Mouse (Mus musculus): ENCODE data around the gene Gnaq. TPM values are rescaled to one million over a fixed set of nuclear protein-coding genes. Genes with fewer than 3 reads are reported as not detected.

Gene Gnaq
- polyA plus RNA-seq, 1 experiment from 2014 or later: 18.4 TPM

GRCm38 (mm10) chr19:16238512-16238911, 105.9 kb downstream of the Gnaq start:
- peak; percentile 33 for DNase-seq (ENCODE audit: low spot score)
- H3K36me3 ChIP-seq (ENCODE audit: control insufficient read depth, insufficient read depth, low read length): no peaks in the 10 kb centered on the region
- no peaks in the 10 kb centered on the region for H3K9me3 ChIP-seq (ENCODE audit: control insufficient read depth, low read length)
- no peak overlapping the region for H3K4me2 ChIP-seq (ENCODE audit: low read length)
- no peak for ATAC-seq (replicated peaks; ENCODE audit: low FRiP score, low TSS enrichment, low read depth)
- WGBS: 57% methylated on average over 2 of the region's 2 CpGs
- H3K27me3 ChIP-seq (replicated peaks; ENCODE audit: control insufficient read depth, insufficient read depth, low read length): no peaks in the 10 kb centered on the region
- H3K9ac ChIP-seq (ENCODE audit: low read length): no peak overlapping the region
- H3K4me3 ChIP-seq (ENCODE audit: low read depth, low read length): no peak overlapping the region
- H3K27ac ChIP-seq (ENCODE audit: low read depth): peak overlapping the region; percentile 23; the same call in 1 of the 2 replicates
- H3K4me1 ChIP-seq (replicated peaks; ENCODE audit: control insufficient read depth, insufficient read depth, low read length): peaks cover 56% of the 10 kb centered on the region

- ATAC-seq (replicated peaks; ENCODE audit: low FRiP score, low TSS enrichment, low read depth) (no peak), DNase-seq (ENCODE audit: low spot score) (peak; percentile 50)
- H3K4me3 ChIP-seq (ENCODE audit: low read depth, low read length): no peak overlapping the region
- no peaks in the 10 kb centered on the region for H3K9me3 ChIP-seq (ENCODE audit: control insufficient read depth, low read length)
- peak overlapping the region; percentile 14; the same call in 1 of the 2 replicates for H3K27ac ChIP-seq (ENCODE audit: low read depth)
- H3K27me3 ChIP-seq (replicated peaks; ENCODE audit: control insufficient read depth, insufficient read depth, low read length): no peaks in the 10 kb centered on the region
- H3K4me2 ChIP-seq (ENCODE audit: low read length): no peak overlapping the region
- peaks cover 51% of the 10 kb centered on the region for H3K4me1 ChIP-seq (replicated peaks; ENCODE audit: control insufficient read depth, insufficient read depth, low read length)
- no peak overlapping the region for H3K9ac ChIP-seq (ENCODE audit: low read length)
- no peaks in the 10 kb centered on the region for H3K36me3 ChIP-seq (ENCODE audit: control insufficient read depth, insufficient read depth, low read length)
- WGBS: 34% methylated on average over 3 of the region's 3 CpGs
These were observed 110.1 kb downstream of the Gnaq start for GRCm38 (mm10) chr19:16242708-16243107.

- DNase-seq (ENCODE audit: low spot score): peak; percentile 35
- Histone ChIP-seq H3K4me2 (ENCODE audit: low read length) (no peak overlapping the region), H3K4me1 (replicated peaks; ENCODE audit: control insufficient read depth, insufficient read depth, low read length) (peaks cover 15% of the 10 kb centered on the region), H3K27me3 (replicated peaks; ENCODE audit: control insufficient read depth, insufficient read depth, low read length) (no peaks in the 10 kb centered on the region), H3K9ac (ENCODE audit: low read length) (no peak overlapping the region), H3K9me3 (ENCODE audit: control insufficient read depth, low read length) (no peaks in the 10 kb centered on the region), H3K27ac (ENCODE audit: low read depth) (no peak overlapping the region), H3K36me3 (ENCODE audit: control insufficient read depth, insufficient read depth, low read length) (no peaks in the 10 kb centered on the region), H3K4me3 (ENCODE audit: low read depth, low read length) (no peak overlapping the region)
- 88% methylated on average over 2 of the region's 2 CpGs for WGBS
- ATAC-seq (replicated peaks; ENCODE audit: low FRiP score, low TSS enrichment, low read depth): no peak
These were observed 116.4 kb downstream of the Gnaq start for GRCm38 (mm10) chr19:16249025-16249424.

GRCm38 (mm10) chr19:16250921-16251320, 118.3 kb downstream of the Gnaq start:
- no peak for DNase-seq (ENCODE audit: low spot score)
- Histone ChIP-seq H3K4me1 (replicated peaks; ENCODE audit: control insufficient read depth, insufficient read depth, low read length) (peaks cover 14% of the 10 kb centered on the region), H3K4me3 (ENCODE audit: low read depth, low read length) (no peak overlapping the region), H3K4me2 (ENCODE audit: low read length) (no peak overlapping the region), H3K9me3 (ENCODE audit: control insufficient read depth, low read length) (no peaks in the 10 kb centered on the region), H3K27ac (ENCODE audit: low read depth) (peak overlapping the region; percentile 38; the same call in 1 of the 2 replicates), H3K27me3 (replicated peaks; ENCODE audit: control insufficient read depth, insufficient read depth, low read length) (no peaks in the 10 kb centered on the region), H3K36me3 (ENCODE audit: control insufficient read depth, insufficient read depth, low read length) (no peaks in the 10 kb centered on the region), H3K9ac (ENCODE audit: low read length) (no peak overlapping the region)
- no peak for ATAC-seq (replicated peaks; ENCODE audit: low FRiP score, low TSS enrichment, low read depth)
- 56% methylated on average over 3 of the region's 3 CpGs for WGBS

GRCm38 (mm10) chr19:16251819-16252218, 119.2 kb downstream of the Gnaq start:
- Histone ChIP-seq H3K9ac (ENCODE audit: low read length) (no peak overlapping the region), H3K9me3 (ENCODE audit: control insufficient read depth, low read length) (no peaks in the 10 kb centered on the region), H3K4me3 (ENCODE audit: low read depth, low read length) (no peak overlapping the region), H3K4me2 (ENCODE audit: low read length) (no peak overlapping the region), H3K4me1 (replicated peaks; ENCODE audit: control insufficient read depth, insufficient read depth, low read length) (peaks cover 16% of the 10 kb centered on the region), H3K36me3 (ENCODE audit: control insufficient read depth, insufficient read depth, low read length) (no peaks in the 10 kb centered on the region), H3K27me3 (replicated peaks; ENCODE audit: control insufficient read depth, insufficient read depth, low read length) (no peaks in the 10 kb centered on the region), H3K27ac (ENCODE audit: low read depth) (no peak overlapping the region)
- ATAC-seq (replicated peaks; ENCODE audit: low FRiP score, low TSS enrichment, low read depth): no peak
- DNase-seq (ENCODE audit: low spot score): peak; percentile 13
- WGBS: 56% methylated on average over 5 of the region's 5 CpGs

DNA sequence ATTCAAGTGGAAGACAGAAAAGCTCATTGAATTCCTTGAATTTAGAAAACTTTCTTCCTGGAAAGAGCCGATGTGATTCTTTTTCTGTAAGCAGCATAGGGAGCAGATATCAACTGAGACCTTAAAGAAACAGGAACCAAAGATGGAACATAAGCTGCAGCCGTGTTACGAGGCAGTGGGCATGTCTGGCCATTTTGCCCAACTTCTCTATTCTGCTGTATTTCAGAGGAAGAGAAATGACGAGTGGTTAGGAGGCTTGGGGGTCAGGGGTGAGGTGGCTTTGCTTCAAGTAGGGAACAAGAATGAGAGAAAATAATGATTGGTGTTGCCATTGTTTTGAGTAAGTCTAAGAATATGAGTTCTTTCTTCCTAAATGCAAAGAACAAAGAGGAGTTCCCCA, 120.1 kb downstream of the Gnaq start:
- peaks cover 16% of the 10 kb centered on the region for H3K4me1 ChIP-seq (replicated peaks; ENCODE audit: control insufficient read depth, insufficient read depth, low read length)
- no peak for ATAC-seq (replicated peaks; ENCODE audit: low FRiP score, low TSS enrichment, low read depth)
- H3K9ac ChIP-seq (ENCODE audit: low read length): no peak overlapping the region
- 70% methylated on average over 4 of the region's 4 CpGs for WGBS
- no peaks in the 10 kb centered on the region for H3K9me3 ChIP-seq (ENCODE audit: control insufficient read depth, low read length)
- H3K36me3 ChIP-seq (ENCODE audit: control insufficient read depth, insufficient read depth, low read length): no peaks in the 10 kb centered on the region
- no peak for DNase-seq (ENCODE audit: low spot score)
- no peak overlapping the region for H3K27ac ChIP-seq (ENCODE audit: low read depth)
- no peaks in the 10 kb centered on the region for H3K27me3 ChIP-seq (replicated peaks; ENCODE audit: control insufficient read depth, insufficient read depth, low read length)
- H3K4me2 ChIP-seq (ENCODE audit: low read length): no peak overlapping the region
- no peak overlapping the region for H3K4me3 ChIP-seq (ENCODE audit: low read depth, low read length)

- Histone ChIP-seq H3K9me3 (ENCODE audit: control insufficient read depth, low read length) (no peaks in the 10 kb centered on the region), H3K36me3 (ENCODE audit: control insufficient read depth, insufficient read depth, low read length) (no peaks in the 10 kb centered on the region), H3K27ac (ENCODE audit: low read depth) (no peak overlapping the region), H3K9ac (ENCODE audit: low read length) (no peak overlapping the region), H3K4me2 (ENCODE audit: low read length) (no peak overlapping the region), H3K27me3 (replicated peaks; ENCODE audit: control insufficient read depth, insufficient read depth, low read length) (no peaks in the 10 kb centered on the region), H3K4me3 (ENCODE audit: low read depth, low read length) (no peak overlapping the region), H3K4me1 (replicated peaks; ENCODE audit: control insufficient read depth, insufficient read depth, low read length) (peaks cover 27% of the 10 kb centered on the region)
- ATAC-seq (replicated peaks; ENCODE audit: low FRiP score, low TSS enrichment, low read depth) (no peak), DNase-seq (ENCODE audit: low spot score) (peak; percentile 2)
- 75% methylated on average over 1 of the region's 1 CpGs for WGBS
These were observed 122.2 kb downstream of the Gnaq start for GRCm38 (mm10) chr19:16254881-16255280.

DNA sequence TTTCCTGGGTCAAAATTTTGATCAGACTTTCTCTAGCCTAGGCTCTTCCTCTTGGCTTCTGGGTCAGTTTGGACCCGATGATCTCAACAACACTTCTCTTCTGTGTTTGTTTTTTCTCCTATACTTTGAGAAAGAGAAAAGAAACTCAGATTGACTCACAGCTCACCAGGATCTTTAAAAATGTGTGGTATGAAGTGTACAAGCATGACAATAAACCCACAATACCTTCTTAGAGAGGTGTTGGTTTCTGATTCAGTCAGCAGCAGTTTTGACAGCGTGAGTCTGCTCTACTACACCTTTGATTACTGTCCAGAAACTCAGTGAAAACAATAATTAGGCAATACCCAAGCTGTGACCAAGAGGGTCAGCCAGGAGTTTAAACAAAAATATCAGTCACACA, 122.7 kb downstream of the Gnaq start:
- H3K4me2 ChIP-seq (ENCODE audit: low read length): no peak overlapping the region
- H3K4me1 ChIP-seq (replicated peaks; ENCODE audit: control insufficient read depth, insufficient read depth, low read length): peaks cover 27% of the 10 kb centered on the region
- H3K9ac ChIP-seq (ENCODE audit: low read length): no peak overlapping the region
- H3K4me3 ChIP-seq (ENCODE audit: low read depth, low read length): no peak overlapping the region
- H3K27ac ChIP-seq (ENCODE audit: low read depth): no peak overlapping the region
- H3K27me3 ChIP-seq (replicated peaks; ENCODE audit: control insufficient read depth, insufficient read depth, low read length): no peaks in the 10 kb centered on the region
- DNase-seq (ENCODE audit: low spot score) (no peak), ATAC-seq (replicated peaks; ENCODE audit: low FRiP score, low TSS enrichment, low read depth) (no peak)
- 85% methylated on average over 2 of the region's 2 CpGs for WGBS
- H3K36me3 ChIP-seq (ENCODE audit: control insufficient read depth, insufficient read depth, low read length): no peaks in the 10 kb centered on the region
- H3K9me3 ChIP-seq (ENCODE audit: control insufficient read depth, low read length): no peaks in the 10 kb centered on the region

GRCm38 (mm10) chr19:16258766-16259355, 126.2 kb downstream of the Gnaq start:
- Histone ChIP-seq H3K27me3 (replicated peaks; ENCODE audit: control insufficient read depth, insufficient read depth, low read length) (no peaks in the 10 kb centered on the region), H3K4me1 (replicated peaks; ENCODE audit: control insufficient read depth, insufficient read depth, low read length) (peaks cover 19% of the 10 kb centered on the region; the same call in 1 of the 2 replicates), H3K9ac (ENCODE audit: low read length) (no peak overlapping the region), H3K36me3 (ENCODE audit: control insufficient read depth, insufficient read depth, low read length) (0 out of 2 replicates have a peak, but pooled peaks cover 3% of the 10 kb centered on the region), H3K4me2 (ENCODE audit: low read length) (peak overlapping the region; percentile 15; the same call in 1 of the 2 replicates), H3K27ac (ENCODE audit: low read depth) (peak overlapping the region; percentile 22; the same call in 1 of the 2 replicates), H3K9me3 (ENCODE audit: control insufficient read depth, low read length) (no peaks in the 10 kb centered on the region), H3K4me3 (ENCODE audit: low read depth, low read length) (no peak overlapping the region)
- DNase-seq (ENCODE audit: low spot score) (no peak), ATAC-seq (replicated peaks; ENCODE audit: low FRiP score, low TSS enrichment, low read depth) (0 out of 2 replicates have a peak, but pooled peaks have one; percentile 68)

All from intestine, embryonic 14.5 days (tissue).